7 mouse cellular contexts compared by ENCODE assay signal in genomic region chr9:20652260-20652658, GRCm38 (mm10). TPM values are rescaled to one million over a fixed set of nuclear protein-coding genes. Genes with fewer than 3 reads are reported as not detected.
DNase-seq lines count a peak whose midpoint lies in the region; ATAC-seq and TF ChIP-seq lines count a peak whose summit lies in the region.

No protein-coding gene starts in this region.

- TF ChIP-seq POLR2A in limb, embryonic 14.5 days (IDR thresholded peaks at IDR 0.05; ENCODE audit: borderline replicate concordance, extremely low read depth, insufficient read depth, insufficient read length): no peak

- ATAC-seq in lung, postnatal 0 days: no peak
- peak; percentile 4 for ATAC-seq in limb, embryonic 14.5 days (ENCODE audit: low FRiP score, low read depth)
- ATAC-seq in stomach, embryonic 15.5 days (ENCODE audit: insufficient read depth, low FRiP score, low read depth): no peak

- TF ChIP-seq CTCF in lung, postnatal 0 days (IDR thresholded peaks at IDR 0.05): no peak

- WGBS in lung, postnatal 0 days: 0% methylated on average over 22 of the region's 25 CpGs
- under 1% methylated on average over 23 of the region's 25 CpGs for WGBS in limb, embryonic 14.5 days
- WGBS in stomach, embryonic 15.5 days: 0% methylated on average over 25 of the region's 25 CpGs

- peak overlapping the region; percentile 71 for H3K4me3 ChIP-seq in lung, postnatal 0 days (ENCODE audit: low read depth, low read length)
- H3K4me3 ChIP-seq in erythroblast, embryonic 14.5 days (replicated peaks): peak overlapping the region; percentile 88
- H3K4me3 ChIP-seq in limb, embryonic 14.5 days (replicated peaks; ENCODE audit: low read length): peak overlapping the region; percentile 95
- H3K4me3 ChIP-seq in stomach, embryonic 15.5 days (replicated peaks): peak overlapping the region; percentile 97

- DNase-seq in lung, postnatal 0 days (ENCODE audit: low spot score): no peak
- DNase-seq in lung, postnatal 36 days: no peak
- DNase-seq in limb, embryonic 14.5 days (ENCODE audit: low spot score): no peak
- no peak for DNase-seq in ovary, postnatal 36 days (ENCODE audit: low spot score)
- no peak for DNase-seq in layer of hippocampus, adult 9-10 months (ENCODE audit: low spot score)

- no peak for TF ChIP-seq EP300 in lung, postnatal 0 days (IDR thresholded peaks at IDR 0.05)

- no peaks in the 10 kb centered on the region for H3K9me3 ChIP-seq in lung, postnatal 0 days (ENCODE audit: low read length)
- no peaks in the 10 kb centered on the region for H3K9me3 ChIP-seq in erythroblast, embryonic 14.5 days (ENCODE audit: control insufficient read depth, low read length)
- no peaks in the 10 kb centered on the region for H3K9me3 ChIP-seq in limb, embryonic 14.5 days (ENCODE audit: control insufficient read depth, low read length)
- H3K9me3 ChIP-seq in stomach, embryonic 15.5 days: no peaks in the 10 kb centered on the region

- no peaks in the 10 kb centered on the region for H3K27me3 ChIP-seq in lung, postnatal 0 days (replicated peaks; ENCODE audit: insufficient read depth, low read length)
- H3K27me3 ChIP-seq in erythroblast, embryonic 14.5 days (ENCODE audit: control insufficient read depth): no peaks in the 10 kb centered on the region
- H3K27me3 ChIP-seq in limb, embryonic 14.5 days (ENCODE audit: control insufficient read depth, insufficient read depth, low read length): no peaks in the 10 kb centered on the region
- no peaks in the 10 kb centered on the region for H3K27me3 ChIP-seq in stomach, embryonic 15.5 days (replicated peaks)

- H3K4me1 ChIP-seq in lung, postnatal 0 days (ENCODE audit: insufficient read depth, low read depth, low read length): peaks cover 12% of the 10 kb centered on the region; the same call in 1 of the 2 replicates
- H3K4me1 ChIP-seq in erythroblast, embryonic 14.5 days (ENCODE audit: control insufficient read depth): peaks cover 71% of the 10 kb centered on the region
- peaks cover 10% of the 10 kb centered on the region; the same call in 1 of the 2 replicates for H3K4me1 ChIP-seq in limb, embryonic 14.5 days (ENCODE audit: control insufficient read depth, insufficient read depth, low read length)
- peaks cover 29% of the 10 kb centered on the region for H3K4me1 ChIP-seq in stomach, embryonic 15.5 days

- H3K9ac ChIP-seq in lung, postnatal 0 days (replicated peaks; ENCODE audit: low read depth): peak overlapping the region; percentile 70
- peak overlapping the region; percentile 79 for H3K9ac ChIP-seq in limb, embryonic 14.5 days (ENCODE audit: low read depth, low read length, severe bottlenecking)
- peak overlapping the region; percentile 84 for H3K9ac ChIP-seq in stomach, embryonic 15.5 days

- no peak overlapping the region for H3K27ac ChIP-seq in lung, postnatal 0 days (ENCODE audit: low read length)
- H3K27ac ChIP-seq in limb, embryonic 14.5 days (replicated peaks; ENCODE audit: low read depth, low read length): no peak overlapping the region; the same call in 1 of the 2 replicates
- peak overlapping the region; percentile 26; the same call in 1 of the 2 replicates for H3K27ac ChIP-seq in stomach, embryonic 15.5 days

- H3K4me2 ChIP-seq in lung, postnatal 0 days (replicated peaks; ENCODE audit: low read depth, low read length): peak overlapping the region; percentile 94
- peak overlapping the region; percentile 70 for H3K4me2 ChIP-seq in limb, embryonic 14.5 days (replicated peaks; ENCODE audit: low read depth, low read length, severe bottlenecking)
- peak overlapping the region; percentile 71 for H3K4me2 ChIP-seq in stomach, embryonic 15.5 days

- peaks cover 6% of the 10 kb centered on the region for H3K36me3 ChIP-seq in lung, postnatal 0 days (ENCODE audit: insufficient read depth, low read length)
- peaks cover 62% of the 10 kb centered on the region for H3K36me3 ChIP-seq in erythroblast, embryonic 14.5 days (ENCODE audit: control insufficient read depth)
- H3K36me3 ChIP-seq in limb, embryonic 14.5 days (ENCODE audit: control insufficient read depth, insufficient read depth, low read length): peaks cover 50% of the 10 kb centered on the region
- H3K36me3 ChIP-seq in stomach, embryonic 15.5 days: peaks cover 22% of the 10 kb centered on the region; the same call in 1 of the 2 replicates

RNA-seq across cellular contexts. Expression of gene Pin1, which starts 0.4 kb away (rescaled TPM):
- polyA plus RNA-seq in lung, postnatal 0 days (2015; fragmentation: Nextera tagmentation; extraction: Ambion mirVana): 30.1 and 32.9 TPM in 2 replicates
- polyA plus RNA-seq in erythroblast, embryonic 14.5 days (2012): 2.3 and 2.4 TPM in 2 replicates
- polyA plus RNA-seq in limb, embryonic 14.5 days (2012; rRNA removed): 25.2 and 28.0 TPM in 2 replicates
- polyA plus RNA-seq in limb, embryonic 14.5 days (2014; fragmentation: Nextera tagmentation; extraction: Ambion mirVana): 47.8 and 51.2 TPM in 2 replicates
- 44.2 and 45.5 TPM in 2 replicates for polyA plus RNA-seq in stomach, embryonic 15.5 days (2015; fragmentation: Nextera tagmentation; extraction: Ambion mirVana)

RNA-seq across cellular contexts. Expression of gene Fbxl12, which starts 7.7 kb away (rescaled TPM):
- 18.2 and 19.2 TPM in 2 replicates for polyA plus RNA-seq in lung, postnatal 0 days (2015; fragmentation: Nextera tagmentation; extraction: Ambion mirVana)
- 0.38 and 0.83 TPM in 2 replicates for polyA plus RNA-seq in erythroblast, embryonic 14.5 days (2012)
- polyA plus RNA-seq in limb, embryonic 14.5 days (2012; rRNA removed): 41.5 and 52.8 TPM in 2 replicates
- polyA plus RNA-seq in limb, embryonic 14.5 days (2014; fragmentation: Nextera tagmentation; extraction: Ambion mirVana): 11.9 and 12.9 TPM in 2 replicates
- 15.3 and 18.5 TPM in 2 replicates for polyA plus RNA-seq in stomach, embryonic 15.5 days (2015; fragmentation: Nextera tagmentation; extraction: Ambion mirVana)

RNA-seq across cellular contexts. Expression of gene Ubl5, which starts 9.6 kb away (rescaled TPM):
- polyA plus RNA-seq in lung, postnatal 0 days (2015; fragmentation: Nextera tagmentation; extraction: Ambion mirVana): 394 and 396 TPM in 2 replicates
- polyA plus RNA-seq in erythroblast, embryonic 14.5 days (2012): 2.7 and 3.2 TPM in 2 replicates
- polyA plus RNA-seq in limb, embryonic 14.5 days (2012; rRNA removed): 229 and 475 TPM in 2 replicates
- polyA plus RNA-seq in limb, embryonic 14.5 days (2014; fragmentation: Nextera tagmentation; extraction: Ambion mirVana): 347 and 354 TPM in 2 replicates
- 348 and 376 TPM in 2 replicates for polyA plus RNA-seq in stomach, embryonic 15.5 days (2015; fragmentation: Nextera tagmentation; extraction: Ambion mirVana)

Comparison
In these comparisons a context has a peak if more than half of its experiments do, and no peak if none do; other contexts are left out.
1. RNA of gene Ubl5, which starts 9.6 kb away (polyA plus RNA-seq): 229 to 475 TPM in limb, embryonic 14.5 days, 394 to 396 TPM in lung, postnatal 0 days and 348 to 376 TPM in stomach, embryonic 15.5 days; 2.7 to 3.2 TPM in erythroblast, embryonic 14.5 days; every median in the first group is over 10 times any median in the second.
2. Peak in every context shown above with its lines, with median percentiles within 50 percentile points of each other: H3K4me2 ChIP-seq, H3K4me3 ChIP-seq and H3K9ac ChIP-seq.